Mouse (Mus musculus): ENCODE results near the gene Rnaseh2b. TPM values are rescaled to one million over a fixed set of nuclear protein-coding genes. Genes with fewer than 3 reads are reported as not detected.

Rnaseh2b gene
- polyA plus RNA-seq, 1 experiment from 2014 or later: 38.6 TPM

DNA sequence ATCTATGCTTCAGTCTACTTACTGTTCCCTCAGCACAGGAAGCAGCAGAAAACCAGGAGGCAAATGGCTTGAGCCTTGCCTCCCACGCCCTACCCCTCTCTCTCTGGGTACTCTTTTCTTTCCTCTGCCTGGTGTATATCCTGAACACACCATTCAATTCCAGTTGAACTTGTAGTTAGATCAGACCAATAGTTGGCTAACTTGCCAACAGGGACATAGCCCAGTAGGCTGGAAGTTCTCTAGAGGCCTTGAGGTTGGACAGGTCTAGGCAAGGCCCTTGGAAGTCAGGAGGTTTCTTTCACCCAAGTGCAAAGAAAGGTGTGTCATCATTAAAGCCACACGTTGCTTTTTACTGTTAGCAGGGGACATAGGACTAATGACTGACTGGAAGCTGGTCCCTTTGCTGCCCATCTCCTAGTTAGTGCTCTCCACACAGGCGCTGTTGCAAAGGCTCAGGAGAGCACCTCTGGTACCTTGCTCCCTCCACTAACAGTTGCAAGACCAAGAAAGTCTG lies 91.5 kb downstream of the Rnaseh2b start:
- no peaks in the 10 kb centered on the region for H3K4me1 ChIP-seq (replicated peaks; ENCODE audit: control insufficient read depth, insufficient read depth)
- no peaks in the 10 kb centered on the region for H3K9me3 ChIP-seq (ENCODE audit: control insufficient read depth, low read length)
- no peak overlapping the region for H3K4me2 ChIP-seq (replicated peaks; ENCODE audit: low read depth)
- no peaks in the 10 kb centered on the region for H3K27me3 ChIP-seq (ENCODE audit: control insufficient read depth, insufficient read depth, low read length)
- DNase-seq (ENCODE audit: low spot score): no peak
- no peak for ATAC-seq (ENCODE audit: low FRiP score, low TSS enrichment)
- H3K4me3 ChIP-seq (ENCODE audit: low read depth, low read length): no peak overlapping the region
- H3K9ac ChIP-seq (ENCODE audit: low read length): no peak overlapping the region
- 83% methylated on average over 3 of the region's 3 CpGs for WGBS
- TF ChIP-seq EP300 (optimal IDR thresholded peaks at IDR 0.05) (no peak), CTCF (IDR thresholded peaks at IDR 0.05; ENCODE audit: low read depth) (no peak)
- H3K27ac ChIP-seq (replicated peaks): no peak overlapping the region
- H3K36me3 ChIP-seq (ENCODE audit: control insufficient read depth, insufficient read depth, low read length): no peaks in the 10 kb centered on the region

DNA sequence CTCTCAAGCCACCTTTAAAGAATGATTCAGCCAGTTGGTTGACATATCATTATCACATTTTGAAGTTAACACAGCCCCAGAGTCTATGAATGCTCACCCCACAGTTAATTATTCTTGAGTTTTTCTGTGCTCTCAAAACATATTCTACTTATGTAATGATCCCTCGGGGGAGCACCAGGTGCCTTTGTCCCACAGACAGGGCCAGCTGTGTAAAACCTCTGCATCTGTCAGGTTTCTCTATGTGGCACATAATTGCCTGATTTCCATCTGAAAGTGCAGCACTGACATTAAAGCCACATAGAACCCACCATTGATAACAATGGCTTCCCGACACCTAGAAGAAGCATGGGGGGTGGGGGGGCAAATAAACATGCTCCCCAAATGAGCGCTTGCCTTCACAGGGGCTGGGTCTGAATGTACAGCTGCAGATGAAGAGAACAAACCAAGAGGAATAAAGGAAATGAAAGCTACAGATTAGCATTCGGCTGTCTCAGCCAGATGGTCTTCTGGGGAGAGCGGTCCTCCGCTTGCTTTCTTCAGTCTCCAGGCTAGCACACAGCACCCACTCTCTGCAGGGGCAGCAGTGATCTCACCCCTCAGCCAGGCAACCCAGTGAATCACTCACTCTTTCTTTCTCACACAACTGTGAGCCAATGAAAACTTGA lies 96.8 kb downstream of the Rnaseh2b start:
- TF ChIP-seq EP300 (optimal IDR thresholded peaks at IDR 0.05) (no peak), CTCF (IDR thresholded peaks at IDR 0.05; ENCODE audit: low read depth) (no peak)
- ATAC-seq (ENCODE audit: low FRiP score, low TSS enrichment) (no peak), DNase-seq (ENCODE audit: low spot score) (no peak)
- H3K4me3 ChIP-seq (ENCODE audit: low read depth, low read length): no peak overlapping the region
- H3K4me1 ChIP-seq (replicated peaks; ENCODE audit: control insufficient read depth, insufficient read depth): no peaks in the 10 kb centered on the region
- no peak overlapping the region for H3K27ac ChIP-seq (replicated peaks)
- 56% methylated on average over 6 of the region's 6 CpGs for WGBS
- H3K27me3 ChIP-seq (ENCODE audit: control insufficient read depth, insufficient read depth, low read length): no peaks in the 10 kb centered on the region
- H3K4me2 ChIP-seq (replicated peaks; ENCODE audit: low read depth): no peak overlapping the region
- no peaks in the 10 kb centered on the region for H3K9me3 ChIP-seq (ENCODE audit: control insufficient read depth, low read length)
- H3K36me3 ChIP-seq (ENCODE audit: control insufficient read depth, insufficient read depth, low read length): no peaks in the 10 kb centered on the region
- H3K9ac ChIP-seq (ENCODE audit: low read length): no peak overlapping the region

DNA sequence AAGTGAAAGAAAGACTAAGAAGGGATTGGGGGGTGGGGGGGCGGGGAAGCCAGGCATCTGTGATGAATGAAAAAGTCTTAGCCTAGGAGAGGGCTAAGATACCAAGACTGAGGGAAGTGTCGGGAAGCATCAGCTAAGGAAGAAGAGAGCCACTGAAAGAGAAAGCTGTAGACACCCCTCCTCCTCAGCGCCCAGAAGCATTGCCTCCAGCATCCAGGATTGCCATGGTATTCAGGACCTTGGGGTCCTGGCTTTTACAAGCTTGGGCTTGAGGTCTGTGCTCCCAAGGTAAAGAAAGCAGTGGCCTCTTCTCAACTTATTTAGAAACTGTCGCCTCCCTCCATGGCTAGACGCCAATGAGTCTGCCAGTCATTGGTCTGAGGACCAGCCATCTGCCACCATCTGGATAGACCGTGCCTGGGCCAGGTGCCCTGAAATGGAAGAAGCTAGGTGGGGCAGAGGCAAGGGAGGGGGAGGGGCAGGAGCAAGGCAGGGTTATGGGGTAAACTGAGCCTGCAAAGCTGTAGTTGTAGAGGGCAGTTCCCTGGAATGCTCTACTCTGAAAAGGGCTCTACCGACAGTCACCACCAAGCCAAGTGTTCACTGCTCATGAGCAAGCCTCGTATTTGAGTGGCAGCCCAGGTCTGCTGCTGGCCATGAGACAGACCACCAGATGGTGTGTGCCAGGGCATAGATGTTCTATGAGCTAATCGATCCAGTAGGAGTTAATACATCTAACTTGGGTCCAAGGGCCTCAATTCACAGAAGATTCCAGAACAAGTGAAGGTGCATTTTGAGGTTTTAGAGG lies 97.5 kb downstream of the Rnaseh2b start:
- H3K9me3 ChIP-seq (ENCODE audit: control insufficient read depth, low read length): no peaks in the 10 kb centered on the region
- TF ChIP-seq EP300 (optimal IDR thresholded peaks at IDR 0.05) (no peak), CTCF (IDR thresholded peaks at IDR 0.05; ENCODE audit: low read depth) (no peak)
- no peak overlapping the region for H3K4me3 ChIP-seq (ENCODE audit: low read depth, low read length)
- no peaks in the 10 kb centered on the region for H3K4me1 ChIP-seq (replicated peaks; ENCODE audit: control insufficient read depth, insufficient read depth)
- H3K36me3 ChIP-seq (ENCODE audit: control insufficient read depth, insufficient read depth, low read length): no peaks in the 10 kb centered on the region
- DNase-seq (ENCODE audit: low spot score) (no peak), ATAC-seq (ENCODE audit: low FRiP score, low TSS enrichment) (no peak)
- WGBS: 66% methylated on average over 9 of the region's 9 CpGs
- no peaks in the 10 kb centered on the region for H3K27me3 ChIP-seq (ENCODE audit: control insufficient read depth, insufficient read depth, low read length)
- no peak overlapping the region for H3K27ac ChIP-seq (replicated peaks)
- H3K9ac ChIP-seq (ENCODE audit: low read length): no peak overlapping the region
- no peak overlapping the region for H3K4me2 ChIP-seq (replicated peaks; ENCODE audit: low read depth)

DNA sequence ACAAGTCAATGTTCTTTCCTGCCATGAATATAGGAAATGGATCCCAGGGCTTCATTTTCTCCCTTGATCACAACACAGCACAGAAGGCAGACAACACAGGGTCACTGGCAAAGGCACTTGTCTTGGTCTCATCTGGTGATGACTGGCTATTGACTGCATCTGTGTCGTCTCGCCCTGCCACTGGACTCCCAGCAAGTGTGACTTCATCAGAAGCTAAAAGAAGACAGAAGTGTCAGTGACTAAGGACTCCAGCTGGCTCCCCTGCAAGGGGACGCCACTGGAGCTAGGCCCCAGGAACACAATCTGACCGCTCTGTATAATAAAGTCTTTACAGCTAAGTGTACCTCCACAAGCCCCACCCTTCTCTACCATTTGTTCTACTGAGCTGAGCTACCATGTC lies 100.4 kb downstream of the Rnaseh2b start:
- DNase-seq (ENCODE audit: low spot score): no peak
- H3K4me2 ChIP-seq (replicated peaks; ENCODE audit: low read depth): no peak overlapping the region
- no peaks in the 10 kb centered on the region for H3K9me3 ChIP-seq (ENCODE audit: control insufficient read depth, low read length)
- H3K4me1 ChIP-seq (replicated peaks; ENCODE audit: control insufficient read depth, insufficient read depth): no peaks in the 10 kb centered on the region
- WGBS: 67% methylated on average over 4 of the region's 4 CpGs
- no peak overlapping the region for H3K27ac ChIP-seq (replicated peaks)
- no peak overlapping the region for H3K4me3 ChIP-seq (ENCODE audit: low read depth, low read length)
- no peaks in the 10 kb centered on the region for H3K27me3 ChIP-seq (ENCODE audit: control insufficient read depth, insufficient read depth, low read length)
- no peak for TF ChIP-seq EP300 (optimal IDR thresholded peaks at IDR 0.05)
- no peak for TF ChIP-seq CTCF (IDR thresholded peaks at IDR 0.05; ENCODE audit: low read depth)
- H3K36me3 ChIP-seq (ENCODE audit: control insufficient read depth, insufficient read depth, low read length): no peaks in the 10 kb centered on the region
- no peak overlapping the region for H3K9ac ChIP-seq (ENCODE audit: low read length)
- no peak for ATAC-seq (ENCODE audit: low FRiP score, low TSS enrichment)

DNA sequence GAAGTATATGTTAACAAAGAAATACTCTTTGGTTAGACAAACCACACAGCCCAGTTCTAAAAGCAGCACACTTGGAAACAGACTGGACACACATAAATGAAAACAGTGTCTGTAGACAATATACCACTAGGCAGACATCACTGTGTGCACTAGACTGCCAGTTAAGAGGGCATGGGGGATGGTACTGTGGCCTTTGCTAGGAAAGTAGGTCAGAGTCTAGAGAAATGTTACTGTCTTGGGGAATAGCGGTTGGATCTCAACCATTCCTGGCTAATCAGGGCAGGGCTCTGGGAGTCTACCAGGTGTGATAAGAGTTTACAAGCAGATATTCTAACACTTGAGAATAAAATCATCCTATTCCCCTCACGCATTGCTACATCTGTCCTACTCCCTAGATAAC lies 103.0 kb downstream of the Rnaseh2b start:
- Histone ChIP-seq H3K9me3 (ENCODE audit: control insufficient read depth, low read length) (no peaks in the 10 kb centered on the region), H3K4me1 (replicated peaks; ENCODE audit: control insufficient read depth, insufficient read depth) (no peaks in the 10 kb centered on the region), H3K36me3 (ENCODE audit: control insufficient read depth, insufficient read depth, low read length) (no peaks in the 10 kb centered on the region), H3K27ac (replicated peaks) (no peak overlapping the region), H3K4me2 (replicated peaks; ENCODE audit: low read depth) (no peak overlapping the region), H3K4me3 (ENCODE audit: low read depth, low read length) (no peak overlapping the region), H3K9ac (ENCODE audit: low read length) (no peak overlapping the region), H3K27me3 (ENCODE audit: control insufficient read depth, insufficient read depth, low read length) (no peaks in the 10 kb centered on the region)
- TF ChIP-seq CTCF (IDR thresholded peaks at IDR 0.05; ENCODE audit: low read depth): no peak
- no peak for TF ChIP-seq EP300 (optimal IDR thresholded peaks at IDR 0.05)
- no peak for ATAC-seq (ENCODE audit: low FRiP score, low TSS enrichment)
- DNase-seq (ENCODE audit: low spot score): no peak
- WGBS: 86% methylated on average over 2 of the region's 2 CpGs
